Mouse (Mus musculus) intestine, postnatal 0 days (tissue): ENCODE data around the gene Klhdc3. TPM values are rescaled to one million over a fixed set of nuclear protein-coding genes. Genes with fewer than 3 reads are reported as not detected.

ENCODE experiments used
- ATAC-seq: fragments of 200-750 bp; cut with Nextera tagmentation; 2 replicates; pipeline ENCODE4 v1.8.0; 2017; ENCODE audit warnings: mild to moderate bottlenecking, moderate TSS enrichment, moderate library complexity
- H3K27ac ChIP-seq: fragments of 300-500 bp; sonication (generic); 2 replicates; pipeline ENCODE4 v1.5.1; 2014; ENCODE audit warnings: mild to moderate bottlenecking, low read depth, low read length, moderate library complexity
- H3K27me3 ChIP-seq: fragments of 300-500 bp; sonication (generic); replicated peaks from 2 replicates; pipeline ENCODE4 v1.6.1; 2014; ENCODE audit warnings: low read length, mixed read lengths; ENCODE audit not compliant: control insufficient read depth, insufficient read depth
- H3K36me3 ChIP-seq: fragments of 300-500 bp; sonication (generic); 2 replicates; pipeline ENCODE4 v1.6.1; 2014; ENCODE audit warnings: mild to moderate bottlenecking, moderate library complexity; ENCODE audit not compliant: control insufficient read depth, insufficient read depth
- H3K4me1 ChIP-seq: fragments of 300-500 bp; sonication (generic); replicated peaks from 2 replicates; pipeline ENCODE4 v1.6.1; 2014; ENCODE audit warnings: antibody characterized with exemption, low read length, mixed read lengths; ENCODE audit not compliant: control insufficient read depth, insufficient read depth
- H3K4me2 ChIP-seq: fragments of 300-500 bp; sonication (generic); replicated peaks from 2 replicates; pipeline ENCODE4 v1.6.1; 2014; ENCODE audit warnings: low read depth, mild to moderate bottlenecking, moderate library complexity
- H3K4me3 ChIP-seq: fragments of 300-500 bp; sonication (generic); 2 replicates; pipeline ENCODE4 v1.5.1; 2014; ENCODE audit warnings: low read depth, low read length
- H3K9ac ChIP-seq: fragments of 300-500 bp; sonication (generic); 2 replicates; pipeline ENCODE4 v1.6.1; 2014; ENCODE audit warnings: mild to moderate bottlenecking, low read depth, low read length
- H3K9me3 ChIP-seq: fragments of 300-500 bp; sonication (generic); 2 replicates; pipeline ENCODE4 v1.6.1; 2016; ENCODE audit warnings: mixed run types; ENCODE audit not compliant: control insufficient read depth
- CTCF ChIP-seq: sonication (generic); IDR thresholded peaks from 2 replicates; pipeline ENCODE4 v1.5.1; 2016; ENCODE audit warnings: low read depth, mild to moderate bottlenecking, control low read depth, antibody characterized with exemption, moderate library complexity
- WGBS: fragments of 180-500 bp; shearing (Covaris S2); extraction: QIAGEN DNeasy Blood & Tissue Kit; methylation state at CpG from one replicate; pipeline ENCODE4 v1.1.7; 2014; 5-methylcytosine and 5-hydroxymethylcytosine counted together
- polyA plus RNA-seq: library from polyadenylated mRNA; unstranded; fragments of >200 nt; fragmentation: Nextera tagmentation; extraction: Ambion mirVana; gene quantifications from 2 replicates; pipeline ENCODE4 v1.2.1, GENCODE M21; 2015

The Klhdc3 gene
- polyA plus RNA-seq, 1 experiment from 2014 or later = 94.2 TPM

DNA sequence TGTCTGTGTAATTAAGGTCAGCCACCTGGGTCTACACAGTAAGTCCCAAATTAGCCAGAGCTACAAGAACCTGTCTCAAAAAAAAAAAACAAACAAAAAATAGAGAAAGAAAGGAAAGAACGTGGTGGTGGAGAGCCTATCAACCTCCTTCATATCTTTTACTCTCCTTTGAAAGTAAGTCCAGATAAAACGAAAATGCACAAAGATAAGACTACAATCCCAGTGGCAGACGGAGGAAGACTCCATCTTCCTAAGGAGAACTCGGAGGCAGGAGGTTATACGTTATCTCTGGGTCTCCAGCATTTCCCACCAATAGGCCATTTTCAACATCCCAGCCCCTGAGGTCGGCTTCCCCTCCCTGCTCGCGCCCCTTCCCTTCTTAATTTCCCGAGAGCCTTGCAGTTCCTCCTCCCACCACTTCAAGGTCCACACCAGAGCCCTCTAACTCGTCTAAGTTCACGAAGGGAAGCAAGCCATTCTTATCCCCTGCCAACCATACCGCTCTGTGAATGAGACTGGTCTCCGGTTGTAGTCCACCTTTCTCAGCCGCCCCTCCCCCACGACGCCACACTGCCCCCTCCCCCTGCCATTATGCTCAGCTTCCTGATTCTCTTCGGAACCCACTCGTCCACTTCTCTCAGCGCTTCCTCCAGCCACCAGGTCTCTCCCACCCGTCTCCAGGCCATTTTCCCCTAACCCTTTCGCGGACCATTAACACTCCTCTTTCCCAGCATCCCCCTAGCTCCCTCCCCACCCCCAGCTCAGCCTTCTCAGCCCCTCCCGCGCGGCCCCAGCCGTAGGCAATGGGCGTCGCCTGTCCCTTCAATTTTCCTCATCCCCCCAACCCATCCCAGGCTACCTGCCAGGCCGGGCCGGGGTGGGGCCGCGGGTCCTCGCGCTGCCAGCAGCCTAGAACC is 613 bp downstream of the Klhdc3 start:
- H3K27ac ChIP-seq = peak overlapping the region; percentile 87
- WGBS = under 1% methylated on average over 34 of the region's 34 CpGs
- H3K36me3 ChIP-seq = peaks cover 46% of the 10 kb centered on the region
- peak overlapping the region; percentile 67 for H3K9ac ChIP-seq
- H3K4me2 ChIP-seq = peak overlapping the region; percentile 89
- peak; percentile 56 for TF ChIP-seq CTCF
- no peaks in the 10 kb centered on the region for H3K9me3 ChIP-seq
- H3K4me3 ChIP-seq = peak overlapping the region; percentile 87
- peaks cover 3% of the 10 kb centered on the region; the same call in 1 of the 2 replicates for H3K4me1 ChIP-seq
- H3K27me3 ChIP-seq = no peaks in the 10 kb centered on the region
- ATAC-seq = no peak; the same call in 1 of the 2 replicates

DNA sequence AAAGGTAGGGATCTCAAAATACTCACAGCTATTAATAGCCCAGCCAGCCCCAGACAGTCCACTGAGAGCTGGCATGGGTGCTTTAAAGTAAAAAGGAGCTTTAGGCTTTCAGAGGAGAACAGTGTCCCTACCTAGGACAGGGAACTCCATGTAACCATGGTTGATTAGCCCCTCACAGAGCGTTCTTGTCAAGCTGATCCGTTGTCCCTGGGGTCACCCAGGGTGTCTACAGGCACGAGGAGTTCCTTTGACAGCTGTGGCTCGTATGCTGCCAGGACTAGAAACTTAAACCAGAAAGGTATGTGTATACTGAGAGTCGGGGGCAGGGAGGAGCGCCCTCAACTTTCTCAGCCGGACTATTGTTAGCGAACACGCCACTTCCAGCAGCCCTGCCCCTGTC is 1.8 kb downstream of the Klhdc3 start:
- no peak overlapping the region for H3K4me3 ChIP-seq
- no peak overlapping the region; the same call in 1 of the 2 replicates for H3K9ac ChIP-seq
- H3K4me1 ChIP-seq = peaks cover 6% of the 10 kb centered on the region; the same call in 1 of the 2 replicates
- H3K27ac ChIP-seq = no peak overlapping the region
- ATAC-seq = no peak
- H3K4me2 ChIP-seq = peak overlapping the region; percentile 89
- WGBS = 48% methylated on average over 9 of the region's 9 CpGs
- no peaks in the 10 kb centered on the region for H3K9me3 ChIP-seq
- H3K27me3 ChIP-seq = no peaks in the 10 kb centered on the region
- H3K36me3 ChIP-seq = peaks cover 38% of the 10 kb centered on the region
- no peak for TF ChIP-seq CTCF

DNA sequence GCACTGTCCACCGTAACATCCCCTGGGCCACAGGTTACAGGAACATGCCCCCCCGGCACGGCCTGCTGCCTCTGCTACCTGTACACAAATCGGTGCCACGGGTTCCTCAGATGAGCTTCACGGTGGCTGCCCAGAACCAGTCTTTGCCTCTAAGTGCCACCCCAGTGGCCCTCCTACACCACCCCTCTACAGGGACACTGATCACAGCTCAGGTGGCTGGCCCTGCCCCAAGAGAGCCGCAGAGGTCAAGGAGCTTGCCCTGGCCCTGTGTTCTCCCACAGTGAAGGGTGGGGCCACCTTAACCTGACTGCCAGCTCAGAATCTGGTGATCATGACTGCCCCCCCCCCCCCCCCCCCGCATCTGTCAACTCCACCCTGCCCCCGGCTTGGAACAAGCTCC is 2.3 kb downstream of the Klhdc3 start, which contains the start of gene Mea1:
Gene Mea1, plus strand, starts transcription at position 378 of the 400 bp plus-strand sequence.
- peak within 1 kb of the TSS; percentile 87 for H3K4me3 ChIP-seq
- H3K9me3 ChIP-seq = no peaks in the 10 kb centered on the region
- peak within 1 kb of the TSS; percentile 89 for H3K4me2 ChIP-seq
- peak within 1 kb of the TSS; percentile 87; the same call in 1 of the 2 replicates for H3K27ac ChIP-seq
- no peak within 1 kb of the TSS; the same call in 1 of the 2 replicates for H3K9ac ChIP-seq
- no peak for ATAC-seq
- WGBS = 82% methylated on average over 8 of the region's 9 CpGs
- no peak for TF ChIP-seq CTCF
- H3K36me3 ChIP-seq = peaks cover 33% of the 10 kb centered on the region
- peaks cover 6% of the 10 kb centered on the region; the same call in 1 of the 2 replicates for H3K4me1 ChIP-seq
- H3K27me3 ChIP-seq = no peaks in the 10 kb centered on the region

DNA sequence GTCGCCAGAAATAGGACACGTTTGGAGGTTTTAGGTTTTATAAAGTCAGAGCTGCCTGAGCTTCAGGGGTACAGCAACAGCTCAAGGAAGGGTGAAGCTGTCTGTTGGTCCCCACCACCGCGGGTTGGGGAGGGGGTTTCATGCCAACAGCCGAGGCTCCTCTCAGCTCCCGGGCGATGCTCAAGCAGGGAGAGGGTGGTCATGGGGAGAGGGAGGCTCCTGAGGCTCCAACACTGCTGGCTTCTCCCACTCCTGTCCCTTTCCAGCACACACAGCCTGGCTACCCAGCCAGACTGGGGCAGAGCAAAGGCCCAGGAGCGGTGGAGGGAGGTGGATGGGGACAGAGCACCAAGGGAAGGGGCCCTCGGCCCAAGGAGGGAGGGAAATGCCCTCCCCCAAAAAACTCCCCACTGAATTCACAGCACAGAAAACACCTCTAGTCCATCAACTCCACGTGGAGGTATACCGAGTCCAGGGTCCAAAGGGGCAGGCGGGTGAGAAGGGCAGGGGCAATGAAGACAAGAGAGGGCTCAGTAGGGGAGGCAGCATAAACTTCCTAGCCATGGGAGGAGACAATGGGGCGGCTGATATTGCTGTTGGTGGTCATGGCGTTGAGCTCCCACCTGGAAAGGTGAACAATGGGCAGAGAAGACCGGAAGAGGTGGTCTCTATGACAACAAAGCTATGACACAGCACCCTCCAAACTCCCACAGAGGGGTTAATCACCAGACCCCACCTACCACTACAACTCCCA is 6.0 kb downstream of the Klhdc3 start:
- no peak for TF ChIP-seq CTCF
- peak; percentile 47 for ATAC-seq
- Histone ChIP-seq H3K27ac (peak overlapping the region; percentile 79), H3K4me1 (0 out of 2 replicates have a peak, but pooled peaks cover 3% of the 10 kb centered on the region), H3K27me3 (no peaks in the 10 kb centered on the region), H3K9ac (peak overlapping the region; percentile 52), H3K9me3 (no peaks in the 10 kb centered on the region), H3K4me2 (peak overlapping the region; percentile 67), H3K4me3 (peak overlapping the region; percentile 52), H3K36me3 (peaks cover 35% of the 10 kb centered on the region)
- 23% methylated on average over 15 of the region's 15 CpGs for WGBS

DNA sequence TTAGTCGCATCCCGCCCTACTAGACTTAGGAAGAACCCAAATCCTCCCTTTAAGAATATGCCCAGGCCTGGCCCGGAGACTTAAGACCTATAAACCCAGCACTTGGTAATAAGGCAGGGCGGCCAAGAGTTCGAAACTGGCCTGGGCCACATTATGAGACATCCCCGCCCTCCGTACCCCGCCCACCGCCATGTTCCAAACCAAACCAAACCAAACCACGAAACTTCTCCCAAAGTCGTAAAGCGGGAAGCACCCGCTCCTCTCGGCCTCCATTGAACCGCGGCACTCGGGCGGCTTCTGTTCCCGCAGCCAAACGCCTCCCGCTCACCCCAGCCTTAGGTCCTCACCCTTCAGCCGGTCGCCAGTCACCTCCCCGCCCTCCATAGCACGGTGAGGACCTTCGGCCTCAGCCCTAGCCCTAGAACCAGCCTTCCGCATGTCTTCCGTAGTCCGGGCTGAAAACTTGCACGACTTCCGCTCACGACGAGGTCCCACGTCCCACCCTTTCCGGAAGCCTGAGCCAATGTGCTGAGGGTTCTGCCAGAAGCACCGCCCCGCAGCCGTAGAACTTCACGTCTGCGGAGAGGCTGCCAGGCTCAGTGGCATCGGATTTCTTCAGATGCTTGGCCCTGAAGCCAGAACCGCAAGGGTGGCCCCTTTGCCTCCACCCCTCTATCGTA is 6.7 kb downstream of the Klhdc3 start, which contains the start of gene Rrp36:
Gene Rrp36, minus strand, starts transcription at position 503 of the 680 bp plus-strand sequence.
- Histone ChIP-seq H3K4me3 (peak within 1 kb of the TSS; percentile 52), H3K4me1 (0 out of 2 replicates have a peak, but pooled peaks cover 3% of the 10 kb centered on the region), H3K9me3 (no peaks in the 10 kb centered on the region), H3K4me2 (peak within 1 kb of the TSS; percentile 67), H3K27ac (peak within 1 kb of the TSS; percentile 79), H3K9ac (peak within 1 kb of the TSS; percentile 52), H3K27me3 (no peaks in the 10 kb centered on the region), H3K36me3 (peaks cover 41% of the 10 kb centered on the region)
- peak; percentile 91 for ATAC-seq
- under 1% methylated on average over 43 of the region's 43 CpGs for WGBS
- no peak for TF ChIP-seq CTCF
